Mouse (Mus musculus) midbrain, embryonic 14.5 days (tissue): ENCODE measurements at regions not wholly inside any gene's neighbourhood (a gene's known extent, or its start where the extent isn't known, plus 50 kb on each side); places are given as distances from the start of the nearest gene placed in this dataset.
A peak's percentile ranks its signal among the peaks of the same experiment; 100 is the strongest.

Source experiments
- ATAC-seq: fragments of 200-750 bp; cut with Nextera tagmentation; 2 replicates; pipeline ENCODE4 v1.8.0; 2017; ENCODE audit warnings: moderate number of reproducible peaks, moderate library complexity; ENCODE audit not compliant: low FRiP score, low TSS enrichment
- DNase-seq: peaks from one replicate; pipeline ENCODE4 v3.0.0-alpha.2; 2015
- H3K27ac ChIP-seq: fragments of 300-500 bp; sonication (generic); replicated peaks from 2 replicates; pipeline ENCODE4 v1.5.1; 2014; ENCODE audit warnings: mild to moderate bottlenecking, low read depth, low read length, moderate library complexity
- H3K27me3 ChIP-seq: fragments of 300-500 bp; sonication (generic); 2 replicates; pipeline ENCODE4 v1.6.1; 2014; ENCODE audit warnings: low read length, control low read depth, mixed read lengths; ENCODE audit not compliant: control insufficient read depth, insufficient read depth
- H3K36me3 ChIP-seq: fragments of 300-500 bp; sonication (generic); 2 replicates; pipeline ENCODE4 v1.6.1; 2014; ENCODE audit warnings: low read length, control low read depth; ENCODE audit not compliant: control insufficient read depth, insufficient read depth
- H3K4me1 ChIP-seq: fragments of 300-500 bp; sonication (generic); 2 replicates; pipeline ENCODE4 v1.6.1; 2014; ENCODE audit warnings: mild to moderate bottlenecking, antibody characterized with exemption, low read length, control low read depth; ENCODE audit not compliant: control insufficient read depth, insufficient read depth
- H3K4me2 ChIP-seq: fragments of 300-500 bp; sonication (generic); 2 replicates; pipeline ENCODE4 v1.6.1; 2014; ENCODE audit warnings: mild to moderate bottlenecking, low read length, moderate library complexity
- H3K4me3 ChIP-seq: fragments of 300-500 bp; sonication (generic); replicated peaks from 2 replicates; pipeline ENCODE4 v1.5.1; 2014; ENCODE audit warnings: low read depth, low read length
- H3K9ac ChIP-seq: fragments of 300-500 bp; sonication (generic); replicated peaks from 2 replicates; pipeline ENCODE4 v1.6.1; 2014; ENCODE audit warnings: mild to moderate bottlenecking, low read length, moderate library complexity
- H3K9me3 ChIP-seq: fragments of 300-500 bp; sonication (generic); 2 replicates; pipeline ENCODE4 v1.6.1; 2016; ENCODE audit warnings: low read length, control low read depth, mixed read lengths; ENCODE audit not compliant: control insufficient read depth
- WGBS: fragments of 180-500 bp; shearing (Covaris S2); extraction: QIAGEN DNeasy Blood & Tissue Kit; methylation state at CpG from one replicate; pipeline ENCODE4 v1.1.7; 2014; 5-methylcytosine and 5-hydroxymethylcytosine counted together

DNA sequence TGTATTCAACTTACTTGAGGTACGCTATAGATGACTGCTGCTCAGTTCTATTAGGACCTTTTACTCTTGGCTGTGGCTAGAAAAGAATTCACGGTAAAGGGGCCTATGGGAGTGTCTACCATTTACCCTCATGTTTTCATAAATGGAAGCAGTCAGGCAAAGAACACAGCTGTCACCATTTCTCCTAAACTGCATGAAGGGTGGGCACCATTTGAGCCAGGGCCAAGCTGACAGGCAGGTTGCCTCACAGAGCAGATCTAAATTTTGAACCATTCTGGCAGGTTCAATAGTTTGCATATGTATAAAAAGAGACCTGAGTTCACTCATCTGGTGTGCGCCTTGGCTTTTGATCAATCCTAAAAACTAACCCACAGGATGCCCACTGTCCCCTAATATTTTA is 410.3 kb downstream of the Rwdd3 start:
- Histone ChIP-seq H3K4me1 (no peaks in the 10 kb centered on the region), H3K9ac (no peak overlapping the region), H3K36me3 (no peaks in the 10 kb centered on the region), H3K27ac (no peak overlapping the region), H3K9me3 (no peaks in the 10 kb centered on the region), H3K4me3 (no peak overlapping the region), H3K27me3 (no peaks in the 10 kb centered on the region), H3K4me2 (no peak overlapping the region)
- DNase-seq: no peak
- 83% methylated on average over 3 of the region's 3 CpGs for WGBS
- ATAC-seq: no peak

DNA sequence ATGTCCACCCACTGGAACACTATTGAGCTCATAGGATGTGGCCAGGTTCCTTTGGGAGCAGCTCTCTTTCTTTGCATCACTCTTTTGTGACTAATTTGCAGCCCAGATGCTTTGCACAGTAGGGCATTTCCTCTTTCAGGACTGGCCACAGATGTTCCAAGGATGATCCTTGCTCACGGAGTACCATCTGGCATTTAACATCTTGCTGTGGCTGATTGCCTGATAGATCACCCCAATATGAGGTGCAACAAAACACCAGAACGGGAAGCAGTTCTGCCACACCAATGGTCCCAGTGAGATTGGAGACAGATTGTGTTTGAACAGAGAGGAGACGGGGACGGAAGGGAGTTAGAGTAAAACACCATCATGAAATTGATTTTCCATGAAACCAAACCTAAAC is 423.0 kb downstream of the Rwdd3 start:
- DNase-seq (no peak), ATAC-seq (no peak)
- whole genome bisulfite sequencing: 76% methylated on average over 4 of the region's 4 CpGs
- H3K27me3 ChIP-seq: no peaks in the 10 kb centered on the region
- H3K9ac ChIP-seq: no peak overlapping the region
- no peak overlapping the region for H3K4me3 ChIP-seq
- no peaks in the 10 kb centered on the region for H3K36me3 ChIP-seq
- H3K4me1 ChIP-seq: no peaks in the 10 kb centered on the region
- no peak overlapping the region for H3K4me2 ChIP-seq
- no peak overlapping the region for H3K27ac ChIP-seq
- no peaks in the 10 kb centered on the region for H3K9me3 ChIP-seq

DNA sequence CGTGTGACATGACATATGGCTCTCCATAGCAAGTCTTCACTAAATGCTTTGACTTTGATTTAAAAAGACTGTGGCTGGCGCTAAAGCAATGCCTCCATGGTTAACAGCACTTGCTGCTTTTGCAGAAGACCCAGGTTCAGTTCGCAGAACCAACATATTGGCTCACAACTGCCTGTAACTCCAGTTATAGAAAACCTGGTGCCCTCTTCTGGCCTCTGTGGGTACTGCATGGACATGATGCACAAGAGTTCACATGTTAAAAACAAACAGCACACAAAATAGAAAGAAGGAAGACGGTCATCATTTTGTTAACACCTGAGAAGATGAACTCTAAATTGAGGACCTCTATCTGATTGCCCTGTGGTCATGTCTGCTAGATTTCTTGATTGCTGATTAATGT is 423.8 kb downstream of the Rwdd3 start:
- WGBS: 92% methylated on average over 4 of the region's 4 CpGs
- H3K36me3 ChIP-seq: no peaks in the 10 kb centered on the region
- H3K4me2 ChIP-seq: no peak overlapping the region
- H3K4me3 ChIP-seq: no peak overlapping the region
- H3K27ac ChIP-seq: no peak overlapping the region
- no peaks in the 10 kb centered on the region for H3K27me3 ChIP-seq
- H3K4me1 ChIP-seq: no peaks in the 10 kb centered on the region
- ATAC-seq (no peak), DNase-seq (no peak)
- no peaks in the 10 kb centered on the region for H3K9me3 ChIP-seq
- no peak overlapping the region for H3K9ac ChIP-seq

DNA sequence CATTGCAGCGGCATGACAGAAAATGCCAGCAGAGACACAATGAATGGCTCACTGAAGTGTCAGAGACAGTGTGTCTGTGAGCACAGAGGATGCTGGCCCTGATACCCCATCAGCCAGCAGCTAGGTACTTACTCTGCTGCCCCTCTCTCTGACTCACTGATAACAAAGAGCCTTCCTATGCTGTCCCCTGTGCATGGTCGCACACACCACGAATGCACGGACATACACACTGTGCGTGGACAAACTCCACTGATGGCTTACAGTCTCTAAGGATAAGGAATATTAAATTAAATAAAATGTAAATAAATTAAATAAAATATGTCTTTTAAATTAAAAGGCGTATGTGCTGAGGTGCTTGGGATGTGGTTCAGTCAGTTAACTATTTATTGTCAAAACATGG is 438.2 kb downstream of the Rwdd3 start:
- Histone ChIP-seq H3K27me3 (no peaks in the 10 kb centered on the region), H3K4me1 (0 out of 2 replicates have a peak, but pooled peaks cover 6% of the 10 kb centered on the region), H3K27ac (no peak overlapping the region), H3K4me3 (no peak overlapping the region), H3K9me3 (no peaks in the 10 kb centered on the region), H3K36me3 (no peaks in the 10 kb centered on the region), H3K4me2 (no peak overlapping the region), H3K9ac (no peak overlapping the region)
- WGBS: 96% methylated on average over 6 of the region's 6 CpGs
- DNase-seq: no peak
- ATAC-seq: no peak

DNA sequence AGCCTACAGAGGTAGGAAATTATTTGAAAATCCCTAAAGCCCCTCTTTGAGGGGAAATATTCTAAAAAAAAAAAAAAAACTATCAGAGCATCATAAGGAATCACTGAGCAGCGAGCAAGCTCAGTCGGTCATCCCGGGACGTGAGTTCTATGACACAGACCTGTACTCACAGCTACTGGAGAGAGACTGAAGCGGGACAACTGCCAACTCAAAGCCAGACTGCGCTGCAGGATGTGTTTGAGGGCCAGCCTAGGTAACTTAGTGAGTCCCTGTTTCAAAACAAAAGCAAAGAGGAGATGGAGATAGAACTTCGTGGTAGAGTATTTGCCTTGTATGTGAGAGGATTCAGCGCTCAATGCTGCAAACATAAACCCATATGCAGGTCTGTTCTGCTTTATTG is 439.1 kb downstream of the Rwdd3 start:
- no peak for ATAC-seq
- no peaks in the 10 kb centered on the region for H3K36me3 ChIP-seq
- no peaks in the 10 kb centered on the region for H3K9me3 ChIP-seq
- 94% methylated on average over 8 of the region's 8 CpGs for WGBS
- no peak overlapping the region for H3K27ac ChIP-seq
- H3K27me3 ChIP-seq: no peaks in the 10 kb centered on the region
- 0 out of 2 replicates have a peak, but pooled peaks cover 6% of the 10 kb centered on the region for H3K4me1 ChIP-seq
- H3K4me2 ChIP-seq: no peak overlapping the region
- no peak overlapping the region for H3K9ac ChIP-seq
- no peak for DNase-seq
- no peak overlapping the region for H3K4me3 ChIP-seq

DNA sequence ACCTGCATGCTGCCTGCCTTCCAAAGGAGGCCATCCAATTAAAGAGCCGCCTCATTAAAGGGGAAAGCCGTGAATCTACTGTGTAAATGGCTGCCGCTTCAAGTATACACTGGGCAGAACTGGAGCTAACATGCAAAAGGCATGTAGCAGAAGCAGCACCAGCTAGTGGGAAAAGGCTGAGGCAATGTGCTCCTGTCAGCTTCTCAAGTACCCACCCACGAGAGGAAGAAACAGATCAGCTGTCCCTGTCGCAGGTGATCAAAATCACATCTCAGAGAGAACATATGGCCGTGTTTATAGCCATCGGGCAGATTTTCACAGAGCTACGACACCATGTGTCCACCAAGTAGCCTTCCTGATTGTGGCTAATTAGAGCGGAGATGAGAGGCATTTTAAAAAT is 440.2 kb downstream of the Rwdd3 start:
- Histone ChIP-seq H3K27ac (0 out of 2 replicates have a peak overlapping the region, but pooled peaks have one; percentile 41), H3K36me3 (no peaks in the 10 kb centered on the region), H3K27me3 (no peaks in the 10 kb centered on the region), H3K9ac (no peak overlapping the region), H3K4me2 (no peak overlapping the region), H3K4me1 (0 out of 2 replicates have a peak, but pooled peaks cover 6% of the 10 kb centered on the region), H3K9me3 (no peaks in the 10 kb centered on the region), H3K4me3 (no peak overlapping the region)
- ATAC-seq: peak; percentile 38; the same call in 1 of the 2 replicates
- peak; percentile 48 for DNase-seq
- 65% methylated on average over 9 of the region's 9 CpGs for WGBS

DNA sequence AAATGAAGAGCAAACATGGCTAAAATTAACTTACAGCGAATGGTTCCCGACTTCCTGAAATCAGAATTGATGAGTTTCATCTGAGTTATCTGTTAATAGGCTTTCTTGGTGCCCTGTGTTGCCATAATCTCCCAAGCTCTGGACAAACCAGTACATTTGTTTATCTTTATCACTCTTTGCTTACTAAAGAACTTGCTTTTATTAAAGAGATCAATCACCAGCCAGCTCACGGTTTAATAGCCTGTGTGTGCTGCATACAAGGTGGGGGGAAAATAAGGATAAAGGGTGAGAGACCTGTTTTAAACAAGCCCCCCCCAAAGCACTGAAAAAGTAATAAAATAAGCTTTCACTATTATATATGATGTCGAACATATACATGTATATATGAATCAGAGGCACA is 441.3 kb downstream of the Rwdd3 start:
- no peak overlapping the region for H3K4me3 ChIP-seq
- H3K4me1 ChIP-seq: 0 out of 2 replicates have a peak, but pooled peaks cover 6% of the 10 kb centered on the region
- no peaks in the 10 kb centered on the region for H3K36me3 ChIP-seq
- ATAC-seq (no peak), DNase-seq (no peak)
- 70% methylated on average over 4 of the region's 4 CpGs for WGBS
- H3K4me2 ChIP-seq: peak overlapping the region; percentile 27
- H3K9me3 ChIP-seq: no peaks in the 10 kb centered on the region
- peak overlapping the region; percentile 55 for H3K27ac ChIP-seq
- H3K27me3 ChIP-seq: no peaks in the 10 kb centered on the region
- H3K9ac ChIP-seq: no peak overlapping the region

DNA sequence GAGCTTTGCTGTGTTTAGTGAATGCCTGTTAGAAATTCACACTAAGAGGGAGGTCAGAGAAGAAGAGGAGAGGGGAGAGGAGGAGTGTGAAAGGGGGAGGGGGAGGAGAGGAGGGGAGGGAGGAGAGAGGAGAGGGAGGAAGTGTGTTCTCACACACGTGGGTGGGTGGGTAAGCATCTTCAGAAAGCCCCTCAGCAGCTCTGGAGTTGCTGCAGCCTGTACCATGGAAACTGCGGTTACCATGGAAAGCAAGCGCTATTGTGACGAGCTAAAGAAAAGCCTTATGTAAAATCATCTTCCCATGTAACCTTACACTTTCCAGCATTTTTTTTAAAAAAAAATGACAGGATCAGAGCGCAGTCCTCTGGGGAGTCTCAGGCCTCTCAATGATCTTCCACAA is 441.8 kb downstream of the Rwdd3 start:
- Histone ChIP-seq H3K27ac (peak overlapping the region; percentile 55), H3K36me3 (no peaks in the 10 kb centered on the region), H3K4me2 (peak overlapping the region; percentile 27), H3K9ac (no peak overlapping the region), H3K9me3 (no peaks in the 10 kb centered on the region), H3K4me1 (0 out of 2 replicates have a peak, but pooled peaks cover 6% of the 10 kb centered on the region), H3K27me3 (no peaks in the 10 kb centered on the region), H3K4me3 (no peak overlapping the region)
- peak; percentile 74; the same call in 1 of the 2 replicates for ATAC-seq
- DNase-seq: peak; percentile 79
- WGBS: 14% methylated on average over 5 of the region's 5 CpGs

DNA sequence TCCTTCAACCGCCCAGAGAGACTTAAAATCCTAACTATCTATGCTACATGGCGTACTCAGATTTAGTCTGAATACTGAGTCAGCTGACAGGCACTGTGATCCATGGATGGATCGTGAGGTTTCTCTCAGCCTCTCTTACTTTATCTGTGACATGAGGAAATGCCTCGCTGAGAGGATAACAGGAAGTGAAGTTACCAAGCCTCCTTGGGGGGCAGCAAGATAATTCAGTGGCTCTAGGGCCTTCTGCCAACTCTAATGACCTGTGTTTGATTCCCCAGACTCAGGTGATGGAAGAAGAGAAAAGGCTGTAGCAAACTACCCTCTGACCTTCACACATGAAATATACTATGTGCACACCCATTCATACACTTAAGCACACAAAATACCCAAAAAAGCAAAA is 486.3 kb downstream of the Rwdd3 start:
- no peak overlapping the region for H3K4me3 ChIP-seq
- ATAC-seq: no peak
- no peaks in the 10 kb centered on the region for H3K36me3 ChIP-seq
- no peak for DNase-seq
- no peak overlapping the region for H3K4me2 ChIP-seq
- H3K4me1 ChIP-seq: no peaks in the 10 kb centered on the region
- H3K27ac ChIP-seq: no peak overlapping the region
- no peaks in the 10 kb centered on the region for H3K27me3 ChIP-seq
- no peak overlapping the region for H3K9ac ChIP-seq
- WGBS: 87% methylated on average over 4 of the region's 4 CpGs
- no peaks in the 10 kb centered on the region for H3K9me3 ChIP-seq
